Comparison of ENCODE assay signal across 9 mouse cellular contexts in genomic region chr17:46552841-46553423, GRCm38 (mm10). TPM values are rescaled to one million over a fixed set of nuclear protein-coding genes. Genes with fewer than 3 reads are reported as not detected.
DNase-seq lines count a peak whose midpoint lies in the region; ATAC-seq and TF ChIP-seq lines count a peak whose summit lies in the region.
"Had no signal": no experiment of that assay in that cellular context is flagged by ENCODE, and none has a peak within 500 bp of the region (broad histone marks: within the 10 kb centered on the region; RNA-seq: fewer than 3 reads in every experiment).

No protein-coding gene starts in this region.

- peak overlapping the region; percentile 81 for H3K27ac ChIP-seq in forebrain, embryonic 13.5 days
- peak overlapping the region; percentile 99 for H3K27ac ChIP-seq in heart, postnatal 0 days (ENCODE audit: low read depth)
- H3K27ac ChIP-seq in liver, embryonic 14.5 days: no peak overlapping the region
- H3K27ac ChIP-seq in neural tube, embryonic 12.5 days: no peak overlapping the region
- peak overlapping the region; percentile 82 for H3K27ac ChIP-seq in testis, adult 2 months (ENCODE audit: control insufficient read depth, insufficient read depth, low read depth, low read length)
- H3K27ac ChIP-seq: macrophage had no signal

- peak; percentile 83 for DNase-seq in cerebellum, adult 11 months
- DNase-seq in heart, postnatal 0 days (ENCODE audit: low spot score): peak; percentile 99
- peak; percentile 95 to 97 for DNase-seq in kidney, postnatal 36 days
- DNase-seq in liver, embryonic 14.5 days (ENCODE audit: low read depth in 3 of 3, low spot score in 3 of 3): peak; percentile 59 to 77 (median 60)

- H3K27me3 ChIP-seq in E14TG2a.4 (ENCODE audit: insufficient read depth, low read length): peaks cover 18% of the 10 kb centered on the region
- 0 out of 2 replicates have a peak, but pooled peaks cover 1% of the 10 kb centered on the region for H3K27me3 ChIP-seq in forebrain, embryonic 13.5 days
- no peaks in the 10 kb centered on the region for H3K27me3 ChIP-seq in heart, postnatal 0 days (ENCODE audit: control insufficient read depth, insufficient read depth, low read length)
- H3K27me3 ChIP-seq in liver, embryonic 14.5 days (ENCODE audit: control insufficient read depth, insufficient read depth, low read length): no peaks in the 10 kb centered on the region; the same call in 1 of the 2 replicates
- H3K27me3 ChIP-seq in neural tube, embryonic 12.5 days (replicated peaks): no peaks in the 10 kb centered on the region
- H3K27me3 ChIP-seq in testis, adult 2 months (ENCODE audit: control insufficient read depth, insufficient read depth, low read length): no peaks in the 10 kb centered on the region

- peak overlapping the region; percentile 91 for H3K4me3 ChIP-seq in E14TG2a.4 (replicated peaks; ENCODE audit: low read length)
- H3K4me3 ChIP-seq in forebrain, embryonic 13.5 days: peak overlapping the region; percentile 95
- peak overlapping the region; percentile 99 for H3K4me3 ChIP-seq in heart, postnatal 0 days (ENCODE audit: low read depth, low read length)
- H3K4me3 ChIP-seq in liver, embryonic 14.5 days (ENCODE audit: insufficient read depth in 1 of 2, low read depth in 2 of 2, low read length in 2 of 2): peak overlapping the region; percentile 20 to 21; a peak in 1 of 4 replicates
- H3K4me3 ChIP-seq in neural tube, embryonic 12.5 days: peak overlapping the region; percentile 24
- peak overlapping the region; percentile 76 for H3K4me3 ChIP-seq in testis, adult 2 months (ENCODE audit: control insufficient read depth, low read depth, low read length)

- no peak for TF ChIP-seq CTCF in E14TG2a.4 (conservative IDR thresholded peaks at IDR 0.05; ENCODE audit: low read length)
- TF ChIP-seq CTCF in heart, postnatal 0 days (IDR thresholded peaks at IDR 0.05; ENCODE audit: low read depth): no peak
- TF ChIP-seq CTCF in liver, embryonic 14.5 days (IDR thresholded peaks at IDR 0.05; ENCODE audit: low read depth): no peak
- TF ChIP-seq CTCF in testis, adult 2 months (IDR thresholded peaks at IDR 0.05; ENCODE audit: control insufficient read depth, insufficient read depth, insufficient replicate concordance, low read depth, low read length): no peak

- ATAC-seq in forebrain, embryonic 13.5 days: peak; percentile 82
- peak; percentile 76 for ATAC-seq in heart, postnatal 0 days (ENCODE audit: insufficient read depth, low read depth)
- peak; percentile 21; the same call in 1 of the 2 replicates for ATAC-seq in liver, embryonic 14.5 days (ENCODE audit: insufficient read depth)
- peak; percentile 72 for ATAC-seq in neural tube, embryonic 12.5 days (ENCODE audit: low FRiP score, low read depth)

- H3K4me1 ChIP-seq in E14TG2a.4 (replicated peaks; ENCODE audit: low read depth, low read length): peaks cover 64% of the 10 kb centered on the region
- peaks cover 38% of the 10 kb centered on the region for H3K4me1 ChIP-seq in forebrain, embryonic 13.5 days
- peaks cover 17% of the 10 kb centered on the region; the same call in 1 of the 2 replicates for H3K4me1 ChIP-seq in heart, postnatal 0 days (ENCODE audit: control insufficient read depth, insufficient read depth)
- peaks cover 13 to 30% of the 10 kb centered on the region in 2 experiments for H3K4me1 ChIP-seq in liver, embryonic 14.5 days (replicated peaks; ENCODE audit: control insufficient read depth in 2 of 2, insufficient read depth in 2 of 2, low read length in 1 of 2)
- peaks cover 38% of the 10 kb centered on the region for H3K4me1 ChIP-seq in neural tube, embryonic 12.5 days
- peaks cover 23% of the 10 kb centered on the region for H3K4me1 ChIP-seq in testis, adult 2 months (ENCODE audit: control insufficient read depth, insufficient read depth, low read length)

- peak; percentile 70; the same call in 1 of the 2 replicates for TF ChIP-seq POLR2A in testis, adult 2 months (IDR thresholded peaks at IDR 0.05; ENCODE audit: control insufficient read depth, low read depth, low read length)

- WGBS in forebrain, embryonic 13.5 days: under 1% methylated on average over 24 of the region's 24 CpGs
- 3% methylated on average over 24 of the region's 24 CpGs for WGBS in heart, postnatal 0 days
- 30% methylated on average over 24 of the region's 24 CpGs for WGBS in liver, embryonic 14.5 days (ENCODE audit: insufficient replicate concordance)
- WGBS in neural tube, embryonic 12.5 days: under 1% methylated on average over 24 of the region's 24 CpGs

- no peaks in the 10 kb centered on the region for H3K9me3 ChIP-seq in E14TG2a.4 (ENCODE audit: low read length)
- H3K9me3 ChIP-seq in forebrain, embryonic 13.5 days (replicated peaks): no peaks in the 10 kb centered on the region
- H3K9me3 ChIP-seq in heart, postnatal 0 days (replicated peaks; ENCODE audit: control insufficient read depth, low read length): no peaks in the 10 kb centered on the region
- no peaks in the 10 kb centered on the region for H3K9me3 ChIP-seq in liver, embryonic 14.5 days (ENCODE audit: control insufficient read depth, low read length)
- no peaks in the 10 kb centered on the region for H3K9me3 ChIP-seq in neural tube, embryonic 12.5 days

- peak overlapping the region; percentile 94 for H3K4me2 ChIP-seq in forebrain, embryonic 13.5 days
- H3K4me2 ChIP-seq in heart, postnatal 0 days (ENCODE audit: low read depth, low read length): peak overlapping the region; percentile 83
- peak overlapping the region; percentile 48 for H3K4me2 ChIP-seq in liver, embryonic 14.5 days (ENCODE audit: low read depth)
- peak overlapping the region; percentile 89 for H3K4me2 ChIP-seq in neural tube, embryonic 12.5 days (replicated peaks)

- peak; percentile 85; the same call in 1 of the 2 replicates for TF ChIP-seq EP300 in heart, postnatal 0 days (IDR thresholded peaks at IDR 0.05; ENCODE audit: low read depth)
- no peak for TF ChIP-seq EP300 in liver, embryonic 14.5 days (IDR thresholded peaks at IDR 0.05; ENCODE audit: low read depth)

- peak overlapping the region; percentile 97 for H3K9ac ChIP-seq in forebrain, embryonic 13.5 days
- H3K9ac ChIP-seq in heart, postnatal 0 days (replicated peaks; ENCODE audit: low read depth, low read length): no peak overlapping the region
- no peak overlapping the region for H3K9ac ChIP-seq in liver, embryonic 14.5 days (replicated peaks)
- peak overlapping the region; percentile 17; the same call in 1 of the 2 replicates for H3K9ac ChIP-seq in neural tube, embryonic 12.5 days

- peaks cover 46% of the 10 kb centered on the region for H3K36me3 ChIP-seq in E14TG2a.4 (ENCODE audit: insufficient read depth, low read length)
- peaks cover 43% of the 10 kb centered on the region for H3K36me3 ChIP-seq in forebrain, embryonic 13.5 days (ENCODE audit: poor library complexity, severe bottlenecking)
- peaks cover 36% of the 10 kb centered on the region for H3K36me3 ChIP-seq in heart, postnatal 0 days (replicated peaks; ENCODE audit: control insufficient read depth, insufficient read depth, low read length)
- peaks cover 13% of the 10 kb centered on the region for H3K36me3 ChIP-seq in liver, embryonic 14.5 days (replicated peaks; ENCODE audit: control insufficient read depth, insufficient read depth, low read depth)
- peaks cover 38% of the 10 kb centered on the region for H3K36me3 ChIP-seq in neural tube, embryonic 12.5 days
- peaks cover 2% of the 10 kb centered on the region; the same call in 1 of the 2 replicates for H3K36me3 ChIP-seq in testis, adult 2 months (ENCODE audit: control insufficient read depth, insufficient read depth, low read length)

RNA-seq across cellular contexts. Expression of gene Srf, which starts 3.0 kb away (rescaled TPM):
- 4.2 and 4.4 TPM in 2 replicates for polyA plus RNA-seq in forebrain, embryonic 13.5 days (2015; fragmentation: Nextera tagmentation; extraction: Ambion mirVana)
- 192 and 271 TPM in 2 replicates for total RNA-seq in heart, postnatal 0 days (2014; rRNA removed; ENCODE audit: low replicate concordance)
- 6.4 and 8.8 TPM in 2 replicates for polyA plus RNA-seq in heart, postnatal 0 days (2015; fragmentation: Nextera tagmentation; extraction: Ambion mirVana)
- 16.0 and 22.0 TPM in 2 replicates for polyA plus RNA-seq in liver, embryonic 14.5 days (2012; rRNA removed)
- polyA plus RNA-seq in liver, embryonic 14.5 days (2014; fragmentation: Nextera tagmentation; extraction: Ambion mirVana): 2.5 and 2.6 TPM in 2 replicates
- 5.6 and 8.4 TPM in 2 replicates for polyA plus RNA-seq in neural tube, embryonic 12.5 days (2016; fragmentation: Nextera tagmentation; extraction: Ambion mirVana)
- 96.2 and 106 TPM in 2 replicates for polyA plus RNA-seq in testis, adult 2 months (2012; rRNA removed)

RNA-seq across cellular contexts. Expression of gene Cul9, which starts 6.7 kb away (rescaled TPM):
- polyA plus RNA-seq in forebrain, embryonic 13.5 days (2015; fragmentation: Nextera tagmentation; extraction: Ambion mirVana): 9.8 and 12.4 TPM in 2 replicates
- total RNA-seq in heart, postnatal 0 days (2014; rRNA removed; ENCODE audit: low replicate concordance): 12.7 and 20.3 TPM in 2 replicates
- polyA plus RNA-seq in heart, postnatal 0 days (2015; fragmentation: Nextera tagmentation; extraction: Ambion mirVana): 4.9 and 6.1 TPM in 2 replicates
- polyA plus RNA-seq in liver, embryonic 14.5 days (2012; rRNA removed): 0.59 and 0.92 TPM in 2 replicates
- polyA plus RNA-seq in liver, embryonic 14.5 days (2014; fragmentation: Nextera tagmentation; extraction: Ambion mirVana): 0.34 and 0.46 TPM in 2 replicates
- polyA plus RNA-seq in neural tube, embryonic 12.5 days (2016; fragmentation: Nextera tagmentation; extraction: Ambion mirVana): 13.4 and 15.3 TPM in 2 replicates
- polyA plus RNA-seq in testis, adult 2 months (2012; rRNA removed): 20.5 and 22.4 TPM in 2 replicates

RNA-seq across cellular contexts. Expression of gene Dnph1, which starts 56.4 kb away (rescaled TPM):
- polyA plus RNA-seq in forebrain, embryonic 13.5 days (2015; fragmentation: Nextera tagmentation; extraction: Ambion mirVana): 51.2 and 59.0 TPM in 2 replicates
- total RNA-seq in heart, postnatal 0 days (2014; rRNA removed; ENCODE audit: low replicate concordance): 7.0 and 16.0 TPM in 2 replicates
- 9.1 and 10.0 TPM in 2 replicates for polyA plus RNA-seq in heart, postnatal 0 days (2015; fragmentation: Nextera tagmentation; extraction: Ambion mirVana)
- 12.0 and 14.0 TPM in 2 replicates for polyA plus RNA-seq in liver, embryonic 14.5 days (2012; rRNA removed)
- polyA plus RNA-seq in liver, embryonic 14.5 days (2014; fragmentation: Nextera tagmentation; extraction: Ambion mirVana): 20.0 and 24.2 TPM in 2 replicates
- polyA plus RNA-seq in neural tube, embryonic 12.5 days (2016; fragmentation: Nextera tagmentation; extraction: Ambion mirVana): 40.5 and 42.3 TPM in 2 replicates
- 8.7 and 9.4 TPM in 2 replicates for polyA plus RNA-seq in testis, adult 2 months (2012; rRNA removed)

Comparison
In these comparisons a context has a peak if more than half of its experiments do, and no peak if none do; other contexts are left out.
1. H3K4me3 ChIP-seq: peak in every context shown above with its lines; median percentile 99 in heart, postnatal 0 days; 95 in forebrain, embryonic 13.5 days; 91 in E14TG2a.4; 76 in testis, adult 2 months; 24 in neural tube, embryonic 12.5 days; 20 in liver, embryonic 14.5 days.
2. ATAC-seq: peak in every context shown above with its lines; median percentile 82 in forebrain, embryonic 13.5 days; 76 in heart, postnatal 0 days; 72 in neural tube, embryonic 12.5 days; 21 in liver, embryonic 14.5 days.
3. H3K27ac ChIP-seq: peak in forebrain, embryonic 13.5 days (single experiment), heart, postnatal 0 days (single experiment) and testis, adult 2 months (single experiment); none in liver, embryonic 14.5 days (single experiment) and neural tube, embryonic 12.5 days (single experiment).
4. H3K9ac ChIP-seq: peak in forebrain, embryonic 13.5 days (single experiment) and neural tube, embryonic 12.5 days (single experiment); none in heart, postnatal 0 days (single experiment) and liver, embryonic 14.5 days (single experiment).
5. Peak in every context shown above with its lines, with median percentiles within 50 percentile points of each other: DNase-seq and H3K4me2 ChIP-seq.